Mouse (Mus musculus): Measurements from ENCODE around the gene Zfp422. TPM values are rescaled to one million over a fixed set of nuclear protein-coding genes. Genes with fewer than 3 reads are reported as not detected.
A peak's percentile ranks its signal among the peaks of the same experiment; 100 is the strongest.

Zfp422 gene
- polyA plus RNA-seq, 1 experiment from 2014 or later: 169 TPM

DNA sequence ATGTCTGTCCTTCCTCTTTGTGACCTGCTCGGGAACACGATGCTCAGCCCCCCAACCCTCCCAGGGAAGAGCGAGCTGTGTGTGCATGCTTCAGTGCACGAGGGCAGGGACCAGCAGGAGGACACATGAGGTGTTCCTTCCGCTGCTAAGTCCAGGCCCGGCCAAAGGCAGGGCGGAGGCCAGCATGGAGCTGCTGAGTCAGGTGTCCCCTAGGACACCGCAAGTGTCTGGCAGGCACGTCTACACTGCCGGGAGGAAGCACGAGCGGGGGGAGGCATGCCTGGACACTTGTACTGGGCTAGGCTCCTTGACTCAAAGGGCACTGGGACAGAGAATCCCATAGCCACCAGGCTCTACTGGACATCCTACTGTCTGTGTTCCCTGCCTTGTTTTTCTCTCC lies 19.0 kb upstream of the Zfp422 start:
- WGBS: 75% methylated on average over 12 of the region's 12 CpGs
- H3K4me2 ChIP-seq: no peak overlapping the region
- no peak for ATAC-seq (ENCODE audit: borderline replicate concordance, extremely low read depth, low FRiP score, low TSS enrichment)
- no peak overlapping the region for H3K9ac ChIP-seq
- no peaks in the 10 kb centered on the region for H3K36me3 ChIP-seq
- no peaks in the 10 kb centered on the region for H3K27me3 ChIP-seq
- no peaks in the 10 kb centered on the region for H3K9me3 ChIP-seq
- peaks cover 15% of the 10 kb centered on the region; the same call in 1 of the 2 replicates for H3K4me1 ChIP-seq
- no peak overlapping the region for H3K4me3 ChIP-seq
- H3K27ac ChIP-seq: no peak overlapping the region

DNA sequence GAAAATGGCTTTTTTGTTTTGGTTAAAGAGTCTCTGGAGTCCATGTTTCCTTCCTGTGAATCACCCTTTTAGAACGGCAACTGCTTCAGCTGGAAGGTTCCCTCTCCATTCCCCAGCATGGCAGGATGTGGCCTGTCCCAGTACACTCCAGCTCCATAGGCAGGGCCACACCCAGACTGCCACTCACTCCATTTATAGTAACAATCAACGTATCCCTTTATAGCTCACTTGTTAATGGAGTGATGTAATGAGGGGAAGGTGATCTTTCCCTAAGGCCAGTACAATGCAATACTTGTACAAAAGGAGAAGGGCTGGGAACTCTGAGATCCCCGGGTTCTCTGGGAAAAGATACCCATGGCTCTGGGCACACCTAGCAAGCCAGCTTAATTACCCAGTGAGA lies 15.5 kb upstream of the Zfp422 start:
- Histone ChIP-seq H3K27me3 (no peaks in the 10 kb centered on the region), H3K4me2 (no peak overlapping the region), H3K27ac (peak overlapping the region; percentile 30), H3K9me3 (no peaks in the 10 kb centered on the region), H3K4me3 (no peak overlapping the region), H3K36me3 (no peaks in the 10 kb centered on the region), H3K4me1 (no peaks in the 10 kb centered on the region), H3K9ac (no peak overlapping the region)
- 57% methylated on average over 3 of the region's 3 CpGs for WGBS
- peak; percentile 58; the same call in 1 of the 2 replicates for ATAC-seq (ENCODE audit: borderline replicate concordance, extremely low read depth, low FRiP score, low TSS enrichment)

GRCm38 (mm10) chr6:116643881-116644280 lies 15.1 kb upstream of the Zfp422 start:
- peak overlapping the region; percentile 8; the same call in 1 of the 2 replicates for H3K27ac ChIP-seq
- H3K4me3 ChIP-seq: no peak overlapping the region
- no peaks in the 10 kb centered on the region for H3K27me3 ChIP-seq
- 42% methylated on average over 4 of the region's 4 CpGs for WGBS
- H3K4me1 ChIP-seq: no peaks in the 10 kb centered on the region
- no peak overlapping the region for H3K4me2 ChIP-seq
- no peak for ATAC-seq (ENCODE audit: borderline replicate concordance, extremely low read depth, low FRiP score, low TSS enrichment)
- H3K9me3 ChIP-seq: no peaks in the 10 kb centered on the region
- H3K36me3 ChIP-seq: no peaks in the 10 kb centered on the region
- no peak overlapping the region for H3K9ac ChIP-seq

DNA sequence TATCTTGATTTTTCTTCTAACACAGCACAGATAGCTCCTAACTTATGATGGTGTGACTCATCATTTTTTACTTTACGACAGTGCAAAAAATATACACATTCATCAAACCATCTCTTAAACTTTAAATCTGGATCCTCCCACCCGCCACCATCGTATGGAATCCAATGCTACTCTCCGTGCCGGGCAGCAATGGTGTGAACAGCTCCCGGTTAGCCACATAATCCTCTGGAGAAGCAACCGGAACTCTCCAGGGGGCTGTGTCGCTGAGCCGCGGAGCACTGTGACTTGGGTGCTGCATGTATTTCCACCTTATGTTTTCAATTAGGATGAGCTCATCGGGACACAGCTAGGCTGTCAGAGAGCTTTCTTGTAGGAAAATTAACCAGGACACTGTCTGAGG lies 14.1 kb upstream of the Zfp422 start:
- H3K4me2 ChIP-seq: no peak overlapping the region
- no peaks in the 10 kb centered on the region for H3K36me3 ChIP-seq
- no peaks in the 10 kb centered on the region for H3K27me3 ChIP-seq
- no peaks in the 10 kb centered on the region for H3K4me1 ChIP-seq
- no peaks in the 10 kb centered on the region for H3K9me3 ChIP-seq
- no peak overlapping the region for H3K9ac ChIP-seq
- H3K4me3 ChIP-seq: no peak overlapping the region
- H3K27ac ChIP-seq: no peak overlapping the region
- ATAC-seq (ENCODE audit: borderline replicate concordance, extremely low read depth, low FRiP score, low TSS enrichment): no peak
- 75% methylated on average over 11 of the region's 11 CpGs for WGBS

- peaks cover 10% of the 10 kb centered on the region for H3K4me1 ChIP-seq
- no peaks in the 10 kb centered on the region for H3K27me3 ChIP-seq
- peak overlapping the region; percentile 13; the same call in 1 of the 2 replicates for H3K27ac ChIP-seq
- H3K9ac ChIP-seq: no peak overlapping the region
- no peak for ATAC-seq (ENCODE audit: borderline replicate concordance, extremely low read depth, low FRiP score, low TSS enrichment)
- H3K4me3 ChIP-seq: no peak overlapping the region
- no peak overlapping the region for H3K4me2 ChIP-seq
- 52% methylated on average over 2 of the region's 2 CpGs for WGBS
- no peaks in the 10 kb centered on the region for H3K9me3 ChIP-seq
- H3K36me3 ChIP-seq: no peaks in the 10 kb centered on the region
Observed at GRCm38 (mm10) chr6:116639663-116640062, 10.9 kb upstream of the Zfp422 start.

- 83% methylated on average over 2 of the region's 2 CpGs for WGBS
- no peak for ATAC-seq (ENCODE audit: borderline replicate concordance, extremely low read depth, low FRiP score, low TSS enrichment)
- H3K4me1 ChIP-seq: peaks cover 12% of the 10 kb centered on the region
Observed at GRCm38 (mm10) chr6:116638871-116639270, 10.1 kb upstream of the Zfp422 start.

DNA sequence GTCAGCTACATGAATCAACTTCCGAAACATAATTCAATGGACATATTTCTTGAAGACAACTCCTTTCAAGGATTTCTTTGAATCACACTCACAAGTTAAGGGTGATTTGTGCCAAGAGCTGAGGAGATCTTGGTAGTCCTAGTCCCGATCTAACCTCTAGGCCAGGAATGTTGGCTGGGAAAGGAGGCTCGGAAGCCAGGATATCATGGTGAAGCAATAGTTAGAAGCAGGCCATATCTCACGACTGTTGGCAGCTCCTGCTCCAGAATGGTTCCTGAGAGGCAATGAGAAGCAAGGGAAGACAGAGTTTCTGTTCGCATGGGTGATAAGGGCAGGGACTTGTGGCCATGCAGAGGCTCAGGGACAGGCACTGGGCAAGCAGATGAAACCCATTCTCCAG lies 8.7 kb upstream of the Zfp422 start:
- H3K27ac ChIP-seq: no peak overlapping the region
- no peak overlapping the region for H3K4me2 ChIP-seq
- no peak for ATAC-seq (ENCODE audit: borderline replicate concordance, extremely low read depth, low FRiP score, low TSS enrichment)
- no peak overlapping the region for H3K4me3 ChIP-seq
- H3K9me3 ChIP-seq: no peaks in the 10 kb centered on the region
- H3K27me3 ChIP-seq: no peaks in the 10 kb centered on the region
- peaks cover 12% of the 10 kb centered on the region for H3K4me1 ChIP-seq
- H3K9ac ChIP-seq: no peak overlapping the region
- 74% methylated on average over 5 of the region's 5 CpGs for WGBS
- H3K36me3 ChIP-seq: no peaks in the 10 kb centered on the region

More at GRCm38 (mm10) chr6:116638871-116639270, 10.1 kb upstream of the Zfp422 start:
- Histone ChIP-seq H3K4me3 (no peak overlapping the region), H3K27ac (no peak overlapping the region), H3K9me3 (no peaks in the 10 kb centered on the region), H3K36me3 (no peaks in the 10 kb centered on the region), H3K9ac (no peak overlapping the region), H3K27me3 (no peaks in the 10 kb centered on the region), H3K4me2 (no peak overlapping the region)

DNA sequence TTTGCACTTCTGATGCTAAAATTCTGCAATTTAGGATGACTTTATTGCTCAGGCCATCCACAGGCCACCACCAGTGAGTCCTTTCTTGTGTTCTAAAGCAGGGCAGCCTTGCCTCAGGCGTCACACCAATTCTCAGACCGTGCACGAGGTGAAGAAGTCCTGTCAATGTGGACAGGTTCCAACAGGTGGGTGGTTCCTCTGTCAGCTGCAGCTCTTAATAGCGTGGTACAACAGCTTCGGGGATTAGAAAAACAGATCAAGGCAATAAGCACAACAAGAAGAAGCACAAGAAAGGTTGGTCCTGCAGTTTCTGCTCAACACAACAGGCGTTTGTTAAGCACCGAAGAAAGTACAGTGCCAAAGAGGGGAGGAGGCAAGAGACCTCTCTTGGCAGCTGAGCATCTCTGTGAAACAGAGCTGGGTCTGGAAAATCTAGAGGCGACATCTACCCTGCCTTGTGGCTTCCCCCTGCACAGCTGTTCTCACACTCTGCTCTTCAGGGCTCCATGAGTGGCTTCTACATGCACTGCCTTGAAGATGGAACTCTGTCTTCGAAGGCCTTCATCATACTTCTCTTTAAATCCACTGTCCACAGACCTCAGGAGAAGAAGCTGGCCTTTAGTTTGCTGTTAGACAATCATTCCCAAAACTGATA lies 7.9 kb upstream of the Zfp422 start:
- no peak for ATAC-seq (ENCODE audit: borderline replicate concordance, extremely low read depth, low FRiP score, low TSS enrichment)
- peaks cover 12% of the 10 kb centered on the region for H3K4me1 ChIP-seq
- no peaks in the 10 kb centered on the region for H3K36me3 ChIP-seq
- H3K4me3 ChIP-seq: no peak overlapping the region
- no peak overlapping the region for H3K9ac ChIP-seq
- H3K27me3 ChIP-seq: no peaks in the 10 kb centered on the region
- no peak overlapping the region for H3K4me2 ChIP-seq
- 71% methylated on average over 9 of the region's 9 CpGs for WGBS
- no peak overlapping the region for H3K27ac ChIP-seq
- no peaks in the 10 kb centered on the region for H3K9me3 ChIP-seq

DNA sequence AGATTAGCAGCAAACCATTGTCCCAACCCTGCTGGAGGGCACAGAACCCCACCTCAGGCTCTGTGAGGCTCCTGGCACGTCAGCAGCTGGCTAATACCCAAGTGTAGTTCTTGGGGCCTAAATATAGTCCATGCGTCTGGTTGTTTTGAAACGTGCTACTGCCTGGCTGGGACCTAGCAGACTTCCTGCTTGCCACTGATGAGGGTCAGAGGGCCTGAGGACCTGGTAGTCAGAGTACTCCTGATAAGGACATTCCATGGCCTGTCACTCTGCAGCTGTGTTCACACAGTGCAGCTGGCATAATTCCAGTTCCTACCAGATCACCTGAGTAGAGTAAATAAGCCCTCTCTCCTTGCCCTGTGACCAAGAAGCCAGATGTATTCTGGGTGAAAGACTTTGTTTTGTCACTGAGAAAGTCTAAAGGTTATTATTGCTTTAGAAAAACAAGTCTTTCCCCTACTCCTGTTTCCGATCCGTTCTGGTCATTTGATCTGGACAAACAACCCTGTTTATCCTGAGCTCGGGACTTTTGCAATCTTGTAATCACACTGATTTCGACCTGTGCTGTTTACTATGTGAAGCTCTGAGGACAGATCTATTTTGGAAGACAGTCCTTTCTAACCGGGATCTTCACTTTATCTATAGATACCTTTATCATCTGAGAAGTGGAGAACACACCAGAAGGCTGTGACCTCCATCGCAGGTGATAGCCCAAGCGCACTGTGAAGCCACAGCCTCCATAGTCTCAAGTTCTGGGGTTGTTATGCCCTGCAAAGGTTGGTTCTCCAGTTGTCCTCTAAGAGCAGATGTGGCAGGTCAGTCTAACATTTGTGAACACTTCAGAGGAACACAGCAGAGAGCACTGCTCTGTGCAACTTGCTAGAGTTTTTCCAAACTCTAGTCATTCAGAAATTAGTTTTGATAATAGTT lies 6.7 kb upstream of the Zfp422 start:
- Histone ChIP-seq H3K9ac (no peak overlapping the region), H3K27ac (peak overlapping the region; percentile 83), H3K36me3 (no peaks in the 10 kb centered on the region), H3K4me3 (no peak overlapping the region), H3K27me3 (no peaks in the 10 kb centered on the region), H3K4me2 (no peak overlapping the region), H3K9me3 (no peaks in the 10 kb centered on the region), H3K4me1 (peaks cover 12% of the 10 kb centered on the region)
- WGBS: 29% methylated on average over 10 of the region's 10 CpGs
- ATAC-seq (ENCODE audit: borderline replicate concordance, extremely low read depth, low FRiP score, low TSS enrichment): peak; percentile 92

DNA sequence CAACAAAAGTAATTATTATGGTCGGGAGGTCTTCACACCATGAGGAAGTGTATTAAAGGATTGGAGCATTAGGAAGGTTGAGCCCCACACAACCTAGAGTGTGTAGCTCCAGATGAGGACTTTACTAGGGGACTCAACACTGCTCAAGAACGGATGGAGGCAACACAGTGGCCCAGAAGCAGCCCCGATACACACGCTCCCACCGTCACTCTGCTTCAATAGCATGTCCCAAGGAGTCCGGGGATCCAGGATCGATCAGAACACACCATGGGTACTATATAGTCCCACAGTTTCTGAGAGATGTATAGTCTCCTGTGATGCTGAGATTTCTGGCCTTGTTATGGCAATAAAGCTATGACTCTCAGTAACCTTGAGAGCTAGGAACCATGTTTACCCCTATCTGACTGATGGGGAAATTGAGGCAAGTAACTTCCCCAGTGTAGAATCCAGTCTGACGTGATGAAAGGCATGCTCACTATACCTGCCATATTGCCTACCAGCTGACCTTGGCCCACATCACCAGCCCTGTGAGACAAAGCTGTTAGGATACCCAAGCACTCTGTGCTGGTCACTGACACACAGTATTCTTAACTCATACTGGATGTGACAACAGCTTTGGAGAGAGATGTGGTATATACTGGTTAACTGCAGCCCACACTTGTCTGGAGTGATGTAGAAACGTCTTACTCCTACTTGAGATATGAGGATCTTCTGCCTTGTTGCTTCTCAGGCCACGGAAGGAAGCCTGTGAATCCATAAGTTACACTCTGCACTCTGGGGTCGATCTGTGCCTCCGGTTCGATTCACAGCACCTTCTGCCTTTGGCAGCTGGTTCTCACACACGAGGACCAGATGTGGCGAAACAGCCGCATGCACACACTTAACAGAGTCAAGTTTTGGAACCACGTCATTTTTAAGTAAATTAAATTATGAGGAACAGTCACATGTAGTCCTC lies 5.2 kb upstream of the Zfp422 start:
- Histone ChIP-seq H3K4me2 (no peak overlapping the region), H3K36me3 (no peaks in the 10 kb centered on the region), H3K9me3 (no peaks in the 10 kb centered on the region), H3K27me3 (no peaks in the 10 kb centered on the region), H3K9ac (no peak overlapping the region), H3K4me3 (no peak overlapping the region), H3K27ac (peak overlapping the region; percentile 83), H3K4me1 (peaks cover 16% of the 10 kb centered on the region)
- no peak for ATAC-seq (ENCODE audit: borderline replicate concordance, extremely low read depth, low FRiP score, low TSS enrichment)
- WGBS: 87% methylated on average over 17 of the region's 17 CpGs

DNA sequence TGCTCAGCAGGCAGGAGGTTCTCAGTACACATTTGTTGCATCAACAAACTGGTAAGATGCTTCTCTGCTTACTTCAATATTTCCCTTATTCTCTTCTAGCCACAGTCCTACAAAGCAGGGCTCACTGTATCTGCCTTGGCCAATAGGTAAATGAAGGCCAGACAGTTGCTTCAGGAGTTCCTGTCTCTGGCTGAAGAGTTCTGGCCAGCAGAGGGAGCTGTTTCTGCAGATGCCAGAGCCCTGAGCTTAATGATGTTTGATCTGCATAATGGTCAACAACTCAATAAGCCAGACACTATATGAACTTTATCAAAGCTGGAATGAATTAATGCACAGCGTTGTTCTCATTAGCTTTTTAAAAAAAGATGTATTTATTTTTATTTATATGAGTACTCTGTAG lies 3.3 kb upstream of the Zfp422 start:
- Histone ChIP-seq H3K4me3 (no peak overlapping the region), H3K4me2 (no peak overlapping the region), H3K4me1 (peaks cover 23% of the 10 kb centered on the region), H3K27me3 (no peaks in the 10 kb centered on the region), H3K36me3 (0 out of 2 replicates have a peak, but pooled peaks cover under 1% of the 10 kb centered on the region), H3K27ac (no peak overlapping the region), H3K9ac (no peak overlapping the region), H3K9me3 (no peaks in the 10 kb centered on the region)
- no peak for ATAC-seq (ENCODE audit: borderline replicate concordance, extremely low read depth, low FRiP score, low TSS enrichment)
- WGBS: 47% methylated on average over 1 of the region's 1 CpGs

All from lung, embryonic 15.5 days (tissue).